Mouse (Mus musculus) natural killer cell, adult 2 months (primary cell): ENCODE measurements around the gene Cryba2.

Source experiments
- DNase-seq, 2 experiments: peaks; one replicate each; pipeline ENCODE4 v3.0.0; 2022; ENCODE audit warnings: low spot score in 2 of 2

The Cryba2 gene

GRCm38 (mm10) chr1:74893134-74893855 is at the start of gene Cryba2:
Cryba2 (minus strand) TSS chr1:74893143.
- DNase-seq: no peak

- no peak for DNase-seq
Measured at GRCm38 (mm10) chr1:74941651-74942360, 48.9 kb upstream of the Cryba2 start.

- no peak for DNase-seq
Measured at GRCm38 (mm10) chr1:74939762-74940161, 46.8 kb upstream of the Cryba2 start.

GRCm38 (mm10) chr1:74936221-74936830 is 43.4 kb upstream of the Cryba2 start:
- no peak for DNase-seq

- no peak for DNase-seq
Measured at GRCm38 (mm10) chr1:74935402-74935801, 42.5 kb upstream of the Cryba2 start, which contains the start of gene Cfap65. Cfap65 (minus strand) TSS chr1:74935599.

GRCm38 (mm10) chr1:74927621-74928296 is 34.8 kb upstream of the Cryba2 start:
- no peak for DNase-seq

- no peak for DNase-seq
Measured at GRCm38 (mm10) chr1:74926721-74927120, 33.8 kb upstream of the Cryba2 start.

- DNase-seq: no peak
Measured at GRCm38 (mm10) chr1:74924464-74924863, 31.5 kb upstream of the Cryba2 start.

GRCm38 (mm10) chr1:74915706-74916105 is 22.8 kb upstream of the Cryba2 start:
- no peak for DNase-seq

GRCm38 (mm10) chr1:74902191-74902590 is 9.2 kb upstream of the Cryba2 start:
- DNase-seq: no peak

GRCm38 (mm10) chr1:74901686-74902085 is 8.7 kb upstream of the Cryba2 start:
- peak; percentile 14 to 41 for DNase-seq

- DNase-seq: no peak
Measured at GRCm38 (mm10) chr1:74900341-74901285, 7.7 kb upstream of the Cryba2 start.

- no peak for DNase-seq
Measured at GRCm38 (mm10) chr1:74898656-74899431, 5.9 kb upstream of the Cryba2 start.

GRCm38 (mm10) chr1:74897976-74898375 is 5.0 kb upstream of the Cryba2 start:
- DNase-seq: no peak

GRCm38 (mm10) chr1:74894966-74895365 is 2.0 kb upstream of the Cryba2 start:
- DNase-seq: peak; percentile 13 to 49

GRCm38 (mm10) chr1:74892351-74893133 is 401 bp downstream of the Cryba2 start:
- no peak for DNase-seq

GRCm38 (mm10) chr1:74891513-74891912 is 1.4 kb downstream of the Cryba2 start:
- DNase-seq: no peak

GRCm38 (mm10) chr1:74885369-74886042 is 7.4 kb downstream of the Cryba2 start, which contains the start of gene Fev:
Fev (minus strand) TSS chr1:74885419.
- no peak for DNase-seq
